Mouse (Mus musculus) skeletal muscle tissue, adult 2 months (tissue): ENCODE data around the gene Vmo1.

Experiments
- DNase-seq: peaks from one replicate; pipeline ENCODE4 v3.0.0-alpha.2; 2012; ENCODE audit warnings: low read depth, low spot score

Gene Vmo1

GRCm38 (mm10) chr11:70472716-70473115 is 41.7 kb downstream of the Vmo1 start:
- no peak for DNase-seq

- DNase-seq: no peak
These were observed 44.7 kb downstream of the Vmo1 start for GRCm38 (mm10) chr11:70469764-70470163.

- DNase-seq: no peak
These were observed 46.4 kb downstream of the Vmo1 start for GRCm38 (mm10) chr11:70467902-70468619.

- DNase-seq: no peak
These were observed 48.6 kb downstream of the Vmo1 start for GRCm38 (mm10) chr11:70465824-70466223.

GRCm38 (mm10) chr11:70465211-70465610 is 49.2 kb downstream of the Vmo1 start:
- DNase-seq: no peak

GRCm38 (mm10) chr11:70463970-70464369 is 50.4 kb downstream of the Vmo1 start:
- DNase-seq: no peak
